Mouse (Mus musculus) heart, adult 2 months (tissue): ENCODE results near the gene Atrn.

ENCODE experiments used
- CTCF ChIP-seq: fragments of 200-600 bp; IDR thresholded peaks from 2 replicates; pipeline ENCODE4 v1.8.1; 2022; ENCODE audit warnings: antibody characterized with exemption, mild to moderate bottlenecking, moderate library complexity
- EP300 ChIP-seq: fragments of 200-500 bp; IDR thresholded peaks from 2 replicates; pipeline ENCODE4 v1.6.1; 2011; ENCODE audit warnings: low read depth, low read length, control low read depth; ENCODE audit not compliant: insufficient read depth
- POLR2A ChIP-seq: fragments of 200-500 bp; IDR thresholded peaks from 2 replicates; pipeline ENCODE4 v1.6.1; 2011; ENCODE audit warnings: mild to moderate bottlenecking, low read depth, low read length, control low read depth; ENCODE audit not compliant: insufficient read depth

DNA sequence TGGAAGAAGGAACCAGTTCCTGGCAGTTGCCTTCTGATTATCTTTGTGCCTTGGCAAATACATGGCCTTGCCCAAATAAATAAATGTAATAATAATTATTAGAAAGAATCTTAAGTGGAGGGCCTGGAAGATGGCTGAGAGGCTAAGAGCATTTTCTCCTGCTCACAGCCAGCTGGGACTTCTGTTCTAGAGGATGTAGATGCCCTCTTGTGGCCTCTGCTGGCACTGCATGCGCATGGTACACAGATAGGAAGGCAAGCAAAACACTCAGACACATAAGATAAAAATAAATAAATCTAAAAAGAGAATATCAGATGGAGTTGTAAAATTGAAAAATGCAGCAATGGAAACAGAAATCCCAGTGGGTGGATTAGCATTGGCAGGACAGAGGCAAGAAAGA is 44.3 kb downstream of the Atrn start:
- no peak; the same call in 1 of the 2 replicates for TF ChIP-seq CTCF
- TF ChIP-seq EP300 = peak; percentile 74; the same call in 1 of the 2 replicates
- no peak for TF ChIP-seq POLR2A
